Mouse (Mus musculus) megakaryocyte, embryonic 14.5 days (primary cell): ENCODE data around the gene Gstm2. TPM values are rescaled to one million over a fixed set of nuclear protein-coding genes. Genes with fewer than 3 reads are reported as not detected.
"Not testable (repeated sequence)": the region's sequence is repeated elsewhere in the genome, so short reads cannot be mapped to it uniquely, and the experiment has no call there.

Experiments used
- H3K27me3 ChIP-seq: replicated peaks from 2 replicates; pipeline ENCODE3; 2012; ENCODE audit warnings: inconsistent platforms
- H3K36me3 ChIP-seq: replicated peaks from 2 replicates; pipeline ENCODE3; 2012; ENCODE audit warnings: low read length, inconsistent platforms, mixed read lengths
- H3K4me1 ChIP-seq: 2 replicates; pipeline ENCODE4 v1.6.1; 2012; ENCODE audit warnings: inconsistent platforms
- H3K4me3 ChIP-seq: replicated peaks from 2 replicates; pipeline ENCODE3; 2012; ENCODE audit warnings: moderate library complexity, mild to moderate bottlenecking, inconsistent platforms
- H3K9me3 ChIP-seq: 2 replicates; pipeline ENCODE4 v1.6.1; 2012; ENCODE audit warnings: inconsistent platforms
- FLI1 ChIP-seq: IDR thresholded peaks from 2 replicates; pipeline ENCODE4 v1.6.1; 2012; ENCODE audit warnings: low read length, inconsistent platforms, mixed read lengths
- GATA1 ChIP-seq: IDR thresholded peaks from 3 replicates; pipeline ENCODE4 v1.6.1; 2012; ENCODE audit warnings: mixed read lengths, low read length, inconsistent platforms, borderline replicate concordance
- polyA plus RNA-seq: library from polyadenylated mRNA; stranded (reverse); fragments of >175 nt; gene quantifications from 2 replicates; pipeline ENCODE4 v1.2.3, GENCODE M21; 2012; ENCODE audit warnings: low replicate concordance; ENCODE audit not compliant: insufficient read depth

The Gstm2 gene
- polyA plus RNA-seq, 1 experiment: 0.83 TPM

DNA sequence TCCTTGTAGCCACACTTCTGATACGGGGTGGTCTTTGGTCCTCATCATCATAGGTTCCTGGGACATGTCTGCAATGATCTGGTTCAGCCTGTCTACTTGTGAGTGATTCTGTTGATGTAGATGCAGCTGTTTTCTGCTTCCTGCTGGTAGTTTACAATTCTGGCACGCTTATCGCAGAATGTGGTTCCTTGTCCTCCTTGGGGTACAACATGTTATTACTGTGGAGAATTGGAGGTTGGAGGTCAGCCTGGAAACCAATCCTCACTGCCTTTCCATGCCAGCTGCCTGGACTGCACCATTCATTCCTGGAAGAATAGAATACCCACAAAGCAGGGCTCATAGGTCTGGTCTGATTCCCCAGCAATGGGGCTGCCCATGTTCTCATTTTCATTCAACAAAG, 13.2 kb upstream of the Gstm2 start:
- no peak for TF ChIP-seq GATA1
- TF ChIP-seq FLI1: no peak
- peaks cover 13% of the 10 kb centered on the region for H3K27me3 ChIP-seq

DNA sequence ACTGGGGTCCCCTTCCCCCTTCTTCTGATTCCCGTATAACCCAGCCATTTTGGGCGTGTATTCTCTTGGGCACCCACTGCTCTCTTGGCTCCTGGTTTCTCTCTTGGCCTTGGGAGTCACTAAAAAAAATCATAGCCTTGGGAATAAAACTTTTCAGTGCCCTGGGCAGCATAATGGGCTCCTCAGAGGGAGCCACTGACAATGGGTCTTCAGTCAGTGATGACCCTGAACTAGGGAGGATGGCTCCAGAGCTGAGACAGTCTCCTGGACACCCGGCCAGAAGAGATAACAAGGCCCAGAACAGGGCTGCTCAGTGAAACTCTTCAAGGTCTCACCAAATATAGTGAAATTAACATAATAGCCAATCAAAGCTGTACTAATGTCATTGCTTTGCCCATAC, 12.3 kb upstream of the Gstm2 start:
- Histone ChIP-seq H3K27me3 (peaks cover 9% of the 10 kb centered on the region), H3K36me3 (no peaks in the 10 kb centered on the region), H3K4me3 (no peak overlapping the region), H3K4me1 (no peaks in the 10 kb centered on the region), H3K9me3 (peaks cover 16% of the 10 kb centered on the region)
- TF ChIP-seq GATA1: no peak
- no peak for TF ChIP-seq FLI1

More for the DNA sequence above, 13.2 kb upstream of the Gstm2 start:
- Histone ChIP-seq H3K36me3 (no peaks in the 10 kb centered on the region), H3K4me1 (no peaks in the 10 kb centered on the region), H3K4me3 (no peak overlapping the region), H3K9me3 (peaks cover 7% of the 10 kb centered on the region)

DNA sequence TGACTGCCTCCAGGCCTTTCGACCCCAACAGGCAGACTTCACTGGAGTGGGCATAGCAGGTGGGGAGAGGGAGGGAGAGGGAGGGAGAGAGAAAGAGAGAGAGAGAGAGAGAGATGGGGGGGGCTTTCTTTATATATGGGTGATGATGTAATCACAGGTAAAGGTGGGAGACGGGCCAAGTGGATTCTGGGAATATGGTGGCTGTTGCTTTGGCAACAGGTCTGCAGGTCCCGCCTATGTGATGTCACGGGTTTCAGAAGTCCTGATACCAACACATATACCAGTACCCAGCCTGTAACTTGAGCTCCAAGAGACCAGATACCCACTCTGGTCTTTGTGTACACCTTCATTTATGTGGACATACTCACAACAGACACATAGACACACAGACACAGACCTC, 10.3 kb upstream of the Gstm2 start:
- H3K9me3 ChIP-seq: peaks cover 17% of the 10 kb centered on the region
- H3K36me3 ChIP-seq: no peaks in the 10 kb centered on the region
- H3K4me1 ChIP-seq: no peaks in the 10 kb centered on the region
- H3K27me3 ChIP-seq: peaks cover 3% of the 10 kb centered on the region
- no peak for TF ChIP-seq FLI1
- TF ChIP-seq GATA1: no peak
- H3K4me3 ChIP-seq: no peak overlapping the region

- H3K9me3 ChIP-seq: peaks cover 17% of the 10 kb centered on the region
- H3K27me3 ChIP-seq, H3K4me3 ChIP-seq, H3K4me1 ChIP-seq, H3K36me3 ChIP-seq: not testable (repeated sequence)
Measured at GRCm38 (mm10) chr3:107995974-107996373, 9.7 kb upstream of the Gstm2 start.

GRCm38 (mm10) chr3:107985141-107985540, 1.1 kb downstream of the Gstm2 start:
- H3K36me3 ChIP-seq, H3K9me3 ChIP-seq, H3K4me3 ChIP-seq: not testable (repeated sequence)
- Histone ChIP-seq H3K27me3 (peaks cover 44% of the 10 kb centered on the region), H3K4me1 (peaks cover 13% of the 10 kb centered on the region)

- no peak overlapping the region for H3K4me3 ChIP-seq
- no peaks in the 10 kb centered on the region for H3K9me3 ChIP-seq
- no peaks in the 10 kb centered on the region for H3K36me3 ChIP-seq
- no peak for TF ChIP-seq GATA1
- TF ChIP-seq FLI1: no peak
- peaks cover 46% of the 10 kb centered on the region for H3K27me3 ChIP-seq
- H3K4me1 ChIP-seq: peaks cover 13% of the 10 kb centered on the region
Measured at GRCm38 (mm10) chr3:107984471-107984870, 1.8 kb downstream of the Gstm2 start.

- H3K36me3 ChIP-seq: no peaks in the 10 kb centered on the region
- no peaks in the 10 kb centered on the region for H3K9me3 ChIP-seq
- peaks cover 50% of the 10 kb centered on the region for H3K27me3 ChIP-seq
- H3K4me3 ChIP-seq: no peak overlapping the region
- TF ChIP-seq FLI1: no peak
- TF ChIP-seq GATA1: no peak
- H3K4me1 ChIP-seq: peaks cover 13% of the 10 kb centered on the region
Measured at GRCm38 (mm10) chr3:107983771-107984170, 2.5 kb downstream of the Gstm2 start.

DNA sequence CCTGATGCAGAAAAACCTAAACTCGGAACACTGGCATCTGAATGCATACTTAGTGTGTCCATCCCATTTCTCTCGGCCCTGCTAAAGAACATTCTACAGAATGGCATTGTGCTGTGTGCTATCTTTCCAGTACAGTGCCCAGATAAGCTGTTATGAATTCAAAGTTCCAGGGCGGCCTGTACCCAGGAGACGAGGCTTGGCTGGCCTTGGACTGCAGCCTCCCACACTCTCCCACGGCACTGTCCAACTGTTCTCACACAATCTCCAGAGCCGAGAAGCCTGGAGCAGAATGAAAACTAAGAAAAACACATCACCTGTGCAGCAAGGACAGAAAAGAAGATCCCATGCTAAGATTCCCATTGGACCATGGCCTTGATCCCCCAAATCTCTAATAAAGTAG, 3.5 kb downstream of the Gstm2 start:
- H3K4me1 ChIP-seq: peaks cover 16% of the 10 kb centered on the region
- H3K9me3 ChIP-seq: no peaks in the 10 kb centered on the region
- peaks cover 56% of the 10 kb centered on the region for H3K27me3 ChIP-seq
- no peaks in the 10 kb centered on the region for H3K36me3 ChIP-seq
- no peak overlapping the region for H3K4me3 ChIP-seq
- TF ChIP-seq FLI1 (no peak), GATA1 (no peak)

DNA sequence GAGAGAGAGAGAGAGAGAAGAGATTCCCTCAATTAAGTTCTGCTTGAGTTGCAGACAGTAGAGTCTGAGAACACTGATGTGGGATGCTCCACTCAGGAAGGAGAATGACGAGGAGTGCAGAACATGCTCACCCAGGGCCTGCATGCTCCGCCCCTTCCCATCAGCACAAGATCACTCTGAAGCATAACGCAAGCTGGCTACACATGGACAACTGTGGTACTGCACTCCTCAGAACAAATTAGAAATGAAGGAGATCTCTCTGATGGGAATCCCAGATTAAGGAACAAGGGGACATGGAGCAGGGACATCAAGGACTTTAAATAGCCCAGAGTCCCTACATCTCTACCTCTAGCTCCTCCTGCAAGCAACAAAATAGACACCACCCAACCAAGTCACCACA, 5.0 kb downstream of the Gstm2 start:
- Histone ChIP-seq H3K4me3 (no peak overlapping the region), H3K36me3 (no peaks in the 10 kb centered on the region), H3K4me1 (peaks cover 21% of the 10 kb centered on the region), H3K27me3 (peaks cover 65% of the 10 kb centered on the region), H3K9me3 (peaks cover 2% of the 10 kb centered on the region; the same call in 1 of the 2 replicates)
- TF ChIP-seq GATA1: no peak
- no peak for TF ChIP-seq FLI1

DNA sequence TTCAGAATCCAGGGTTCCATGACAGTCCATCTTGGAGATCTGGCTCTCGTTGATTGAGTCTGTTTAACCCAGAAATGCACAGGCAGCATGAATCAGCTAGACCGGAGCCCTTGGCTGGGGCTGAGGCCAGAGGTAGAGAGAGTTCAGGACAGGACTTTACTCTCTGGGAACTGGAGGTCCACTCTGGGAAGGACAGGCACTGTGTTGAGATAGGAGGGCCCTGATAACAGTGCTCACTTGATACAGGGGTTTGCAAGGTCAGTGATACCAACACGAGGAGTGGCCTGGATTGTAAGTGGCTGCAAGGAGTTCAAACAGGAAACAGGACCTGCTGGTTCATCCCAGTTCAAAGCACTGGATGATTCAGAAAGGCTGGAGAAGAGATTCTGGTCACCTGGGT, 8.6 kb downstream of the Gstm2 start:
- Histone ChIP-seq H3K4me3 (no peak overlapping the region), H3K9me3 (peaks cover 14% of the 10 kb centered on the region), H3K36me3 (no peaks in the 10 kb centered on the region), H3K27me3 (peaks cover 60% of the 10 kb centered on the region), H3K4me1 (peaks cover 29% of the 10 kb centered on the region)
- TF ChIP-seq GATA1 (no peak), FLI1 (no peak)

- H3K4me1 ChIP-seq: peaks cover 30% of the 10 kb centered on the region
- H3K9me3 ChIP-seq: peaks cover 14% of the 10 kb centered on the region
Measured at GRCm38 (mm10) chr3:107974237-107974636, 12.0 kb downstream of the Gstm2 start.

More at GRCm38 (mm10) chr3:107974237-107974636, 12.0 kb downstream of the Gstm2 start:
- peaks cover 63% of the 10 kb centered on the region for H3K27me3 ChIP-seq
- no peak overlapping the region for H3K4me3 ChIP-seq
- TF ChIP-seq GATA1: peak; percentile 46; the same call in 1 of the 3 replicates
- no peak for TF ChIP-seq FLI1
- no peaks in the 10 kb centered on the region for H3K36me3 ChIP-seq
